Mouse (Mus musculus): ENCODE measurements around the gene Rdx.

The Rdx gene

GRCm38 (mm10) chr9:52110738-52111137 lies 63.8 kb downstream of the Rdx start:
- DNase-seq (ENCODE audit: low read depth) = no peak

- no peak for DNase-seq (ENCODE audit: low read depth)
Measured at GRCm38 (mm10) chr9:52113091-52113490, 66.1 kb downstream of the Rdx start.

GRCm38 (mm10) chr9:52119212-52119611 lies 72.2 kb downstream of the Rdx start:
- no peak for DNase-seq (ENCODE audit: low read depth)

- DNase-seq (ENCODE audit: low read depth) = no peak
Measured at GRCm38 (mm10) chr9:52125225-52125624, 78.3 kb downstream of the Rdx start.

- DNase-seq (ENCODE audit: low read depth) = no peak
Measured at GRCm38 (mm10) chr9:52130348-52130747, 83.4 kb downstream of the Rdx start.

- no peak for DNase-seq (ENCODE audit: low read depth)
Measured at GRCm38 (mm10) chr9:52132771-52133170, 85.8 kb downstream of the Rdx start.

All from c-Kit-positive CD71-positive TER-119-negative erythroid progenitor cells, embryonic 14.5 days (primary cell).